Mouse (Mus musculus): Measurements from ENCODE around the gene Hivep2. TPM values are rescaled to one million over a fixed set of nuclear protein-coding genes. Genes with fewer than 3 reads are reported as not detected.

Hivep2 gene
- total and polyA plus RNA-seq, 2 experiments from 2014 or later = 10.8 to 37.5 TPM

DNA sequence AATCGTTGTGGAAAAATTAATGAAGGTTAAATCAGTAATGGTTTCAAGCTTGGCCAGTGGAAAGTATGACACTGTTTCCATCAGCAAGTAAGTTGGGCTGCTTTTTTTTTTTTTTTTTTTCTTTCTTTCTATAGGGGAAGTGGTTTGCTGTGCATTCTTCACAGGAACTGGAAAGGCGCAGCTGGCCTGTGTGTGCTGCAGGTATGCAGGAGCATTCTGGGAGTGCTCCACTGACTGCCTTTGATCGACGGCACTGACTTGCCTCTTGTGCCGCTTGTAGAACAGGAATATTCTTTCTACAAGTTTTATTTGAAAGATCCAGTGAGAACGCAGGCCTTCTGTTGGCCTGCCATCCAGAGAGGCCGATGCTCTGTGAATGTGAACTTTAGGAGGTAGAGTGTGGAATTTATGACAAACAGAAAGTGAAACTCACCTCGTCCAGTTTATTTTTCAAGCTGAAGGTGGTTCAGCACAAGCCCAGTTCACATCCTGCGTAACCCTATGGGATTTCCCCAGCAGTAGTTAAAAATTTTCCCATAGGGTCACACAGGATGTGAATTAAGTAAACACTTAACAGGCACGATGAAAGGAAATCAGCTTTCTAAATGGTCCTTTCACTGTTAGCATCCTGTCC lies 120.1 kb downstream of the Hivep2 start:
- Histone ChIP-seq H3K4me3 (ENCODE audit: low read depth, low read length) (no peak overlapping the region), H3K4me2 (ENCODE audit: low read depth, low read length, poor library complexity, severe bottlenecking) (no peak overlapping the region), H3K27me3 (ENCODE audit: insufficient read depth, low read length) (no peaks in the 10 kb centered on the region), H3K36me3 (ENCODE audit: insufficient read depth, low read length) (no peaks in the 10 kb centered on the region), H3K9me3 (ENCODE audit: low read length) (no peaks in the 10 kb centered on the region), H3K27ac (ENCODE audit: low read depth, low read length) (no peak overlapping the region), H3K4me1 (ENCODE audit: insufficient read depth, low read length) (no peaks in the 10 kb centered on the region), H3K9ac (replicated peaks; ENCODE audit: low read length, poor library complexity, severe bottlenecking) (no peak overlapping the region)
- DNase-seq (ENCODE audit: low spot score) = no peak
- 84% methylated on average over 10 of the region's 10 CpGs for WGBS
- ATAC-seq (ENCODE audit: low FRiP score) = no peak
- no peak for TF ChIP-seq CTCF (IDR thresholded peaks at IDR 0.05)

DNA sequence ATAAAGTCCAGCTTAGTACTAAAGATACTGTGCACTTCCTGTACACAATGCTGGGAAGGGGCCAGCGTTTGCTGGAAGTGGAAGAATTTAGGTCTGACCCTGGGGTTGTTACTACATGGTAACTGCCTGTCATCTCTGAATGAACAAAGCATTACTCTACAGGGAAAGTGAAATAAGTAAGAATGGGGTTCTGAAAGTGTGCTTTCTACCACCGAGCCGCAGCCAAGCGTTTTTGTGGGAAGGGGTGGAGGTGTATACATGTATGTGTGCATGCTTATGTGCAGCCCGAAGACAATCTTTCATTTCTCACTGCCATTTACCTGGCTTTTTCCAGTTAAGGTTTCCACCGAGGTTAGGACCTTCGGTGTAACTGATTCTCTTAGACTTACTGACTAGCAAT lies 121.4 kb downstream of the Hivep2 start:
- Histone ChIP-seq H3K27me3 (ENCODE audit: insufficient read depth, low read length) (no peaks in the 10 kb centered on the region), H3K9me3 (ENCODE audit: low read length) (no peaks in the 10 kb centered on the region), H3K4me2 (ENCODE audit: low read depth, low read length, poor library complexity, severe bottlenecking) (no peak overlapping the region), H3K9ac (replicated peaks; ENCODE audit: low read length, poor library complexity, severe bottlenecking) (no peak overlapping the region), H3K36me3 (ENCODE audit: insufficient read depth, low read length) (no peaks in the 10 kb centered on the region), H3K27ac (ENCODE audit: low read depth, low read length) (no peak overlapping the region), H3K4me1 (ENCODE audit: insufficient read depth, low read length) (no peaks in the 10 kb centered on the region), H3K4me3 (ENCODE audit: low read depth, low read length) (no peak overlapping the region)
- DNase-seq (ENCODE audit: low spot score) = no peak
- WGBS = 85% methylated on average over 7 of the region's 7 CpGs
- no peak for ATAC-seq (ENCODE audit: low FRiP score)
- no peak for TF ChIP-seq CTCF (IDR thresholded peaks at IDR 0.05)

DNA sequence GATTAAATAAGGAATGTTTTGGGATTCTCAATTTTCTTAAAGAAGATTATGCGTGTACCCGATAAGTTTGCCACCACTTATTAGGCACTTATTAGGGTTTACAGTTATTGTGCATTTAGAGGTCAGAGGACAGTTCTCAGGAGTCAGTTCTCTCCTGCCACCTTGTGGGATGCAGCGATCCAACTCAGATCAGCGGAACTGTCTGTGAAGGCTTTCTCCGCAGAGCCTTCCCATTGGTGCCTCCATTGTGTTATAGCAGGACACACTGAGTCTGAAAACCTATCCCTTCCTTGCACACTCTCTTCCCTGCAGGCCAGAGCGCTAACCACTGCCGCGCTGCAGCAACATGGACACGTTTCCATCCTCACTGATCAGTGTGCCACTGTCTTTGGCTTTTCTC lies 123.6 kb downstream of the Hivep2 start:
- Histone ChIP-seq H3K27me3 (ENCODE audit: insufficient read depth, low read length) (no peaks in the 10 kb centered on the region), H3K4me3 (ENCODE audit: low read depth, low read length) (no peak overlapping the region), H3K4me2 (ENCODE audit: low read depth, low read length, poor library complexity, severe bottlenecking) (no peak overlapping the region), H3K36me3 (ENCODE audit: insufficient read depth, low read length) (no peaks in the 10 kb centered on the region), H3K9me3 (ENCODE audit: low read length) (no peaks in the 10 kb centered on the region), H3K27ac (ENCODE audit: low read depth, low read length) (no peak overlapping the region), H3K9ac (replicated peaks; ENCODE audit: low read length, poor library complexity, severe bottlenecking) (no peak overlapping the region), H3K4me1 (ENCODE audit: insufficient read depth, low read length) (no peaks in the 10 kb centered on the region)
- no peak for ATAC-seq (ENCODE audit: low FRiP score)
- 48% methylated on average over 9 of the region's 9 CpGs for WGBS
- TF ChIP-seq CTCF (IDR thresholded peaks at IDR 0.05) = peak; percentile 65
- peak; percentile 39 for DNase-seq (ENCODE audit: low spot score)

DNA sequence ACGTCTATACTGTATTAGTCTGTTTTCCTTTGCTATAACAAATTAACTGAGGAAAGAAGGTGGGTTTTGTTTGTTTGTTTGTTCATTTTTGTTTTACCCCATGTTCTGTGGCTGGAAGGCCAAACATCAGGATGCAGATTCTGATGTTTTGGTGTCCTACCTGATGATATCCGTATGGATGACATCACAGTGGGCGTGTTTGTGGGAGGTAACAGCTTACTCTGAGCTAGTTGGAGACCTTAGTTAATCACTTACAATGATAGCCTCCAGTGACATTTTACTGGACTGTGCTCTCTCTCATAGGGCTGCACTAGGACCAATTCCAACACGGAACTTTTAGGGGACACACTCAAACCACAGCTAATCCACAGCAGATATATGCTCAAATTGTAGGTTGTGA lies 128.2 kb downstream of the Hivep2 start:
- DNase-seq (ENCODE audit: low spot score) = no peak
- no peak overlapping the region for H3K9ac ChIP-seq (replicated peaks; ENCODE audit: low read length, poor library complexity, severe bottlenecking)
- WGBS = 93% methylated on average over 4 of the region's 4 CpGs

DNA sequence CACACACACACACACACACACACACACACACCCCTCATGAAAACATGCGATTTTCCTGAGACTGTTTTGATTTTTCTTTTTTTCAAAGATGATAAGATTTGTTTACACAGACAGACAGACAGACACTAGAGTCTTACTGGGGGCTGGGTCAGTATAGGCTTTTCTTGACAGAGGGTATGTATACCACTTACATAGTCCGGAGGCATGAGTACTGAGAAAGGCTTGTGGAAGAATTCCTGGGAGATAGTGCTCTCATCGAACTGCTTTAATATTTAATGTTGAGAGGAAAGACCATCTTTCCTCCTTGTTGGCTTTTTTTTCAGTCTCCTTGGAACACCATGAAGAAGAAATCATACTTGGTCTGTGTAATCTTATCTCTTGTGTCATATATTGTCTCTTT lies 130.2 kb downstream of the Hivep2 start:
- 70% methylated on average over 3 of the region's 3 CpGs for WGBS
- H3K4me3 ChIP-seq (ENCODE audit: low read depth, low read length) = no peak overlapping the region
- TF ChIP-seq CTCF (IDR thresholded peaks at IDR 0.05) = no peak
- DNase-seq (ENCODE audit: low spot score) (no peak), ATAC-seq (ENCODE audit: low FRiP score) (no peak)
- no peaks in the 10 kb centered on the region for H3K27me3 ChIP-seq (ENCODE audit: insufficient read depth, low read length)
- H3K36me3 ChIP-seq (ENCODE audit: insufficient read depth, low read length) = no peaks in the 10 kb centered on the region
- H3K4me1 ChIP-seq (ENCODE audit: insufficient read depth, low read length) = no peaks in the 10 kb centered on the region
- H3K9ac ChIP-seq (replicated peaks; ENCODE audit: low read length, poor library complexity, severe bottlenecking) = no peak overlapping the region
- no peaks in the 10 kb centered on the region for H3K9me3 ChIP-seq (ENCODE audit: low read length)
- H3K27ac ChIP-seq (ENCODE audit: low read depth, low read length) = no peak overlapping the region
- H3K4me2 ChIP-seq (ENCODE audit: low read depth, low read length, poor library complexity, severe bottlenecking) = no peak overlapping the region

More for the DNA sequence above, 128.2 kb downstream of the Hivep2 start:
- H3K9me3 ChIP-seq (ENCODE audit: low read length) = no peaks in the 10 kb centered on the region
- H3K36me3 ChIP-seq (ENCODE audit: insufficient read depth, low read length) = no peaks in the 10 kb centered on the region
- no peaks in the 10 kb centered on the region for H3K4me1 ChIP-seq (ENCODE audit: insufficient read depth, low read length)
- H3K27ac ChIP-seq (ENCODE audit: low read depth, low read length) = no peak overlapping the region
- no peak for ATAC-seq (ENCODE audit: low FRiP score)
- no peak for TF ChIP-seq CTCF (IDR thresholded peaks at IDR 0.05)
- H3K4me2 ChIP-seq (ENCODE audit: low read depth, low read length, poor library complexity, severe bottlenecking) = no peak overlapping the region
- no peak overlapping the region for H3K4me3 ChIP-seq (ENCODE audit: low read depth, low read length)
- no peaks in the 10 kb centered on the region for H3K27me3 ChIP-seq (ENCODE audit: insufficient read depth, low read length)

DNA sequence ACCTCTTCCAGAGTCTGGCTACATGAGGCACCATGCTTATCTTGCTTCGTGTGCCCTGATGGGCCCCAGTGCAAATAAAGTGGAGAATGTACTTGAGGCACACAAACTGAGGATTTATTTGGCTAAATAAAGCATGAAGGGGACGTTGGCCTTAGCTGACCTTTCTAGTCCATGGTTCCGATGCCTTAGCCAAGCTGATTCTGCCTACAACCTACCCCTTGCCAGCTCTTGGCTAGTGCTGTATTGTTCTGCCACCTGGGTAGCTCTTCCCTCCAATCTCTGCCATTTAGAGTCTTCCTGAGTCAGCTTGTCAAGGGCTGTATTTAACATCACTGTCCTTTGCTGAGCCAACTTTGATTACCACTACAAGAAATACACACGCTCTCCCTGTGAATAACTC lies 133.3 kb downstream of the Hivep2 start:
- WGBS = 80% methylated on average over 4 of the region's 4 CpGs
- H3K4me3 ChIP-seq (ENCODE audit: low read depth, low read length) = no peak overlapping the region
- ATAC-seq (ENCODE audit: low FRiP score) (no peak), DNase-seq (ENCODE audit: low spot score) (no peak)
- H3K27me3 ChIP-seq (ENCODE audit: insufficient read depth, low read length) = no peaks in the 10 kb centered on the region
- no peaks in the 10 kb centered on the region for H3K36me3 ChIP-seq (ENCODE audit: insufficient read depth, low read length)
- TF ChIP-seq CTCF (IDR thresholded peaks at IDR 0.05) = no peak
- H3K9ac ChIP-seq (replicated peaks; ENCODE audit: low read length, poor library complexity, severe bottlenecking) = no peak overlapping the region
- H3K9me3 ChIP-seq (ENCODE audit: low read length) = no peaks in the 10 kb centered on the region
- H3K4me1 ChIP-seq (ENCODE audit: insufficient read depth, low read length) = no peaks in the 10 kb centered on the region
- no peak overlapping the region for H3K27ac ChIP-seq (ENCODE audit: low read depth, low read length)
- H3K4me2 ChIP-seq (ENCODE audit: low read depth, low read length, poor library complexity, severe bottlenecking) = no peak overlapping the region
